Mouse (Mus musculus) kidney, adult 2 months (tissue): ENCODE results near the gene Lrrc74a. TPM values are rescaled to one million over a fixed set of nuclear protein-coding genes. Genes with fewer than 3 reads are reported as not detected.
A peak's percentile ranks its signal among the peaks of the same experiment; 100 is the strongest.

Experiments
- DNase-seq: peaks from one replicate; pipeline ENCODE4 v3.0.0; 2021
- H3K27ac ChIP-seq: fragments of 200-500 bp; 2 replicates; pipeline ENCODE4 v1.5.1; 2012; ENCODE audit warnings: low read depth, low read length, control low read depth, inconsistent platforms; ENCODE audit not compliant: insufficient read depth
- H3K27me3 ChIP-seq: fragments of 200-500 bp; replicated peaks from 2 replicates; pipeline ENCODE4 v1.6.1; 2012; ENCODE audit warnings: mild to moderate bottlenecking, moderate library complexity, low read length, inconsistent platforms; ENCODE audit not compliant: control insufficient read depth, insufficient read depth
- H3K36me3 ChIP-seq: fragments of 200-500 bp; 2 replicates; pipeline ENCODE4 v1.6.1; 2012; ENCODE audit warnings: mild to moderate bottlenecking, moderate library complexity, low read length, inconsistent platforms; ENCODE audit not compliant: control insufficient read depth, insufficient read depth
- H3K4me1 ChIP-seq: fragments of 200-500 bp; 2 replicates; pipeline ENCODE4 v1.6.1; 2011; ENCODE audit warnings: low read length; ENCODE audit not compliant: control insufficient read depth, insufficient read depth
- H3K4me3 ChIP-seq: fragments of 200-500 bp; 2 replicates; pipeline ENCODE4 v1.5.1; 2011; ENCODE audit warnings: mild to moderate bottlenecking, low read depth, low read length, control low read depth; ENCODE audit not compliant: insufficient read depth
- CTCF ChIP-seq: fragments of 200-500 bp; conservative IDR thresholded peaks from 2 replicates; pipeline ENCODE4 v1.5.1; 2011; ENCODE audit warnings: low read depth, mild to moderate bottlenecking, control low read depth, low read length, moderate library complexity, mixed read lengths; ENCODE audit not compliant: insufficient read depth, insufficient read length
- POLR2A ChIP-seq: fragments of 200-500 bp; IDR thresholded peaks from one replicate; pipeline ENCODE4 v1.6.1; 2011; ENCODE audit warnings: low read depth, low read length, control low read depth
- WGBS: fragments of 180-500 bp; shearing (Covaris S2); methylation state at CpG from one replicate; pipeline ENCODE4 v1.1.7; 2018; 5-methylcytosine and 5-hydroxymethylcytosine counted together
- polyA plus RNA-seq: library from polyadenylated mRNA; depleted of rRNA; stranded (reverse); fragments of >200 nt; gene quantifications from 2 replicates; pipeline ENCODE4 v1.2.3, GENCODE M21; 2012

Lrrc74a gene
- polyA plus RNA-seq, 1 experiment, result not detected

DNA sequence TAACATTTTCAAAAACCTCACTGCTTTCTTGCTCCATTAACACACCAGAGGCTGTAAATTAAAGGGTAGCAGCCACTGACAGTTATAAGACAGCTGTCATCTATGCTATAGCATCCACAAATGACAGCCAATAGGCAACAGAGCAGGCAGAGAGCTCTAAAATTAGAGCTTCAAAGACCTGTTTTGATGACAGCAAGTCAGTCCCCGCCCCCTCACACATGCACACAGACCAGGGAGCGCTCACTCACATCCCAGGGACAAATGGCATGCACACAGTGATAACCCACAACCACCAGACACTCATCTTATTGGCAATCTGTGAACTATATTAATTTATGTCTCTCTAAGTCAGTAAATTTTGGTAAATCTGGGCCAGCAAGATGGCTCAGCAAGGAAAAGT lies 9.9 kb upstream of the Lrrc74a start:
- 95% methylated on average over 2 of the region's 2 CpGs for WGBS
- Histone ChIP-seq H3K4me3 (no peak overlapping the region), H3K27me3 (no peaks in the 10 kb centered on the region), H3K4me1 (no peaks in the 10 kb centered on the region), H3K36me3 (no peaks in the 10 kb centered on the region), H3K27ac (no peak overlapping the region)
- DNase-seq, result no peak
- no peak for TF ChIP-seq CTCF
- TF ChIP-seq POLR2A, result no peak

DNA sequence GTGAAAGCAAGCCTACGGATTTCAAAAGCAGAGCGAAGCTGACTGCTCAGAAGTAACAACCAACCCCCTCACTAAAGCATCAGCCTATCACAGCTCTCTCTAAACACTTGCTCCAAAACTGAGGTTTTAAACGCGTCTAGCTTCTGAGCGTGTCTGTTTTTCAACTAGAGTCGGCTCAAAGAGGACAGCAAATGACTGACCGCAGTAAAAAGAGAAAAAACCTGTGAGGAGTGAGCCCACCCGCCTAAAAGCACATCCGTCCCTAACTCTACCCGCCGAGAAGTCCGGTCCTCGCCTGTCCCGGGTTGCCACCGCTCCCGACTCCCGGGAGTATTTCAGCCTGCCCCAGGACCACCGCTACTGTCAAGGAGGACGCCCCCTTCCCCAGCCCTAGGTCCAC lies 8.5 kb upstream of the Lrrc74a start:
- H3K27ac ChIP-seq, result no peak overlapping the region
- WGBS, result under 1% methylated on average over 19 of the region's 19 CpGs
- no peak for TF ChIP-seq POLR2A
- no peaks in the 10 kb centered on the region for H3K36me3 ChIP-seq
- DNase-seq, result no peak
- H3K4me3 ChIP-seq, result peak overlapping the region; percentile 67
- no peaks in the 10 kb centered on the region for H3K4me1 ChIP-seq
- no peaks in the 10 kb centered on the region for H3K27me3 ChIP-seq

GRCm38 (mm10) chr12:86726120-86726640 lies 8.0 kb upstream of the Lrrc74a start, which contains the start of gene Angel1:
Gene Angel1, minus strand, starts transcription at chr12:86726460.
- WGBS, result under 1% methylated on average over 44 of the region's 44 CpGs
- Histone ChIP-seq H3K4me3 (peak within 1 kb of the TSS; percentile 67), H3K27ac (no peak within 1 kb of the TSS), H3K4me1 (no peaks in the 10 kb centered on the region), H3K27me3 (no peaks in the 10 kb centered on the region), H3K36me3 (no peaks in the 10 kb centered on the region)
- TF ChIP-seq POLR2A (no peak), CTCF (0 out of 2 replicates have a peak, but pooled peaks have one; percentile 19)
- peak; percentile 98 for DNase-seq

DNA sequence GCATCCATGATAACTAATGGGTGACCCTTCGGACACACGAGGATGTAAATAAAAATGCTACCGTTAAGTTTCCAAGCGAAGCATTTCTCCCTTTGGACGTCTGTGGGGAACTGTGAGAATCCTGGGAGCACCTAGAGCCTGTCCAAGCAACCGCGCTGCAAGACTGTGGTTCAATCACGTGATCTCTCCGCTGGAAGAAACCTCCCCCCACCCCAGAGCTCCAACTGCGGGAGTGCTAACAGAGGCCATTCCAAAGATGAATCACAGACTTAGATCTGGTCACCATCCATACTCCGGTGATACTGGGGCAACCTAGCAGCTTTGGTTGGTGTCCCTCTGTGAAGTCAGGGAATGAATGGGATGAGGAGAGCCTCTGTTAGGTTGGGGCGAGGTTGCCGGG lies 26.9 kb downstream of the Lrrc74a start:
- 73% methylated on average over 13 of the region's 13 CpGs for WGBS
- no peak for DNase-seq
- no peaks in the 10 kb centered on the region for H3K27me3 ChIP-seq
- H3K4me3 ChIP-seq, result no peak overlapping the region
- no peaks in the 10 kb centered on the region for H3K4me1 ChIP-seq
- TF ChIP-seq POLR2A (no peak), CTCF (no peak)
- H3K36me3 ChIP-seq, result no peaks in the 10 kb centered on the region
- no peak overlapping the region for H3K27ac ChIP-seq

DNA sequence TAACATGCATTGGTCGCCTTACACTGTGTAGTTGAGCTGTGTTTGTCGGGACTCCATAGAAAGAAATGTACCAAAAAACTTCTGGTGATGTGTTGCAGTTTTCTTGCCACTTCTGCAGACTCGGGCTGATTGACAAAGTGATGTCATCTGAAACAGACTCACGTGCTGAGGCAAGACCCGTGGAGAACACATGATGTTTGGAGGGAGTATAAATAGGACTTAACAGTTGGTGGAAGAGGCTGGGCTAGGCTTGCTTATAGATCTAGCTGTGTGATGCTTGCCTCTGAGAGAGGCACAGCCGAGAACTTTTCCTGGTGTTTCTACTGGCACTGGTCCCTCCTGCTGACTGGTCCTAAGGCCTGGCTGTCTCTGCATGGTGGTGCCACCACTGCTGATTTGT lies 29.9 kb downstream of the Lrrc74a start:
- H3K27ac ChIP-seq, result no peak overlapping the region
- 72% methylated on average over 6 of the region's 6 CpGs for WGBS

GRCm38 (mm10) chr12:86766467-86766866 lies 32.3 kb downstream of the Lrrc74a start:
- H3K4me3 ChIP-seq, result no peak overlapping the region
- DNase-seq, result no peak
- no peak for TF ChIP-seq POLR2A
- no peak for TF ChIP-seq CTCF
- WGBS, result 82% methylated on average over 8 of the region's 8 CpGs
- no peaks in the 10 kb centered on the region for H3K27me3 ChIP-seq
- H3K36me3 ChIP-seq, result no peaks in the 10 kb centered on the region
- no peak overlapping the region for H3K27ac ChIP-seq
- peaks cover 3% of the 10 kb centered on the region; the same call in 1 of the 2 replicates for H3K4me1 ChIP-seq

More for the DNA sequence above, 29.9 kb downstream of the Lrrc74a start:
- Histone ChIP-seq H3K27me3 (no peaks in the 10 kb centered on the region), H3K4me1 (no peaks in the 10 kb centered on the region; the same call in 1 of the 2 replicates), H3K4me3 (no peak overlapping the region), H3K36me3 (no peaks in the 10 kb centered on the region)
- no peak for TF ChIP-seq POLR2A
- no peak for TF ChIP-seq CTCF
- no peak for DNase-seq

DNA sequence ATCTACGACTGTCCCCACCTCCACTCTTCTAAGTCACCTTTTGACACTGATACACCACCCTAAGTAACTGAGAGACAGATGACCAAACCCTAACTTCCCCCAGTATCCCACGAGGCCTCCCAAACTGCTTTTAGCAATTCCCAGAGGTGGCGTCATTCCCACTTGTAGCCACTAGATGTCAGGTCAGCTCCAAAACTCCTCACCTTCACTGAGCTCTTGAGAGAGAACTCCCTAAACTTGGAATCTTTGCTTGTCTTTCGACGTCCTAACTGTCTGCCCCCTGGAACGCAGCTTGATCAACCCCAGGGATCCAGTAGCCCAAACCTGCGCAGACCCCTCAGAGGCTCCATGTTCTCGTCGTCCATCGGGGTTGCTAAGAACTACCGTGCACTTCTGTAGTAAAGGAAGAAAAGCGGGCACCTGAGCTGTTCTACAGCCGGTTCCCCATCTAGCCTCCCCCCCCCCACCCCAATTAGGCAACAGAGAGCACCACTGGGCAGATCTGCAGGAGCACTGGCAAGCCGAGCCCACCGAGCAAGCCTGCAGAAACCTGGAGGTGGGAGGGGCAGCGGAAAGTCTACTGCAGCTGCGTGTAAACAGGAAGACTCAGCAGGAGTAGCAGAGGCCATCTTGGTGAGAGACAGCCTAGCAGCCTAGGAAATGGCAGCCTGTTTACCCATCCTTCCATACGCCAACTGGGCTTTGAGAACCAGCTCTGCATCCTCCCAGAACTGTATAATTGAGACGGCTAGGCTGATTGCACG lies 33.9 kb downstream of the Lrrc74a start:
- H3K4me1 ChIP-seq, result peaks cover 3% of the 10 kb centered on the region; the same call in 1 of the 2 replicates
- peak; percentile 69 for DNase-seq
- H3K27me3 ChIP-seq, result no peaks in the 10 kb centered on the region
- no peaks in the 10 kb centered on the region for H3K36me3 ChIP-seq
- no peak overlapping the region for H3K27ac ChIP-seq
- WGBS, result 42% methylated on average over 20 of the region's 20 CpGs
- H3K4me3 ChIP-seq, result no peak overlapping the region
- TF ChIP-seq POLR2A (no peak), CTCF (peak; percentile 86)
